Mouse (Mus musculus) midbrain, embryonic 14.5 days (tissue): Measurements from ENCODE around the gene Adtrp. TPM values are rescaled to one million over a fixed set of nuclear protein-coding genes. Genes with fewer than 3 reads are reported as not detected.

Source experiments
- ATAC-seq: fragments of 200-750 bp; cut with Nextera tagmentation; 2 replicates; pipeline ENCODE4 v1.8.0; 2017; ENCODE audit warnings: moderate number of reproducible peaks, moderate library complexity; ENCODE audit not compliant: low FRiP score, low TSS enrichment
- DNase-seq: peaks from one replicate; pipeline ENCODE4 v3.0.0-alpha.2; 2015
- H3K27ac ChIP-seq: fragments of 300-500 bp; sonication (generic); replicated peaks from 2 replicates; pipeline ENCODE4 v1.5.1; 2014; ENCODE audit warnings: mild to moderate bottlenecking, low read depth, low read length, moderate library complexity
- H3K27me3 ChIP-seq: fragments of 300-500 bp; sonication (generic); 2 replicates; pipeline ENCODE4 v1.6.1; 2014; ENCODE audit warnings: low read length, control low read depth, mixed read lengths; ENCODE audit not compliant: control insufficient read depth, insufficient read depth
- H3K36me3 ChIP-seq: fragments of 300-500 bp; sonication (generic); 2 replicates; pipeline ENCODE4 v1.6.1; 2014; ENCODE audit warnings: low read length, control low read depth; ENCODE audit not compliant: control insufficient read depth, insufficient read depth
- H3K4me1 ChIP-seq: fragments of 300-500 bp; sonication (generic); 2 replicates; pipeline ENCODE4 v1.6.1; 2014; ENCODE audit warnings: mild to moderate bottlenecking, antibody characterized with exemption, low read length, control low read depth; ENCODE audit not compliant: control insufficient read depth, insufficient read depth
- H3K4me2 ChIP-seq: fragments of 300-500 bp; sonication (generic); 2 replicates; pipeline ENCODE4 v1.6.1; 2014; ENCODE audit warnings: mild to moderate bottlenecking, low read length, moderate library complexity
- H3K4me3 ChIP-seq: fragments of 300-500 bp; sonication (generic); replicated peaks from 2 replicates; pipeline ENCODE4 v1.5.1; 2014; ENCODE audit warnings: low read depth, low read length
- H3K9ac ChIP-seq: fragments of 300-500 bp; sonication (generic); replicated peaks from 2 replicates; pipeline ENCODE4 v1.6.1; 2014; ENCODE audit warnings: mild to moderate bottlenecking, low read length, moderate library complexity
- H3K9me3 ChIP-seq: fragments of 300-500 bp; sonication (generic); 2 replicates; pipeline ENCODE4 v1.6.1; 2016; ENCODE audit warnings: low read length, control low read depth, mixed read lengths; ENCODE audit not compliant: control insufficient read depth
- WGBS: fragments of 180-500 bp; shearing (Covaris S2); extraction: QIAGEN DNeasy Blood & Tissue Kit; methylation state at CpG from one replicate; pipeline ENCODE4 v1.1.7; 2014; 5-methylcytosine and 5-hydroxymethylcytosine counted together
- polyA plus RNA-seq: library from polyadenylated mRNA; unstranded; fragments of >200 nt; fragmentation: Nextera tagmentation; extraction: Ambion mirVana; gene quantifications from 2 replicates; pipeline ENCODE4 v1.2.1, GENCODE M21; 2014

Adtrp gene
- polyA plus RNA-seq, 1 experiment from 2014 or later = not detected

GRCm38 (mm10) chr13:41872686-41873085 is 25.2 kb upstream of the Adtrp start:
- no peak overlapping the region for H3K4me3 ChIP-seq

GRCm38 (mm10) chr13:41872161-41872562 is 24.7 kb upstream of the Adtrp start:
- WGBS = 52% methylated on average over 8 of the region's 8 CpGs
- no peak for ATAC-seq

More at GRCm38 (mm10) chr13:41872686-41873085, 25.2 kb upstream of the Adtrp start:
- ATAC-seq (no peak), DNase-seq (no peak)
- H3K36me3 ChIP-seq = no peaks in the 10 kb centered on the region
- H3K9ac ChIP-seq = no peak overlapping the region
- H3K9me3 ChIP-seq = no peaks in the 10 kb centered on the region
- H3K27ac ChIP-seq = no peak overlapping the region
- no peak overlapping the region for H3K4me2 ChIP-seq
- H3K4me1 ChIP-seq = no peaks in the 10 kb centered on the region
- H3K27me3 ChIP-seq = no peaks in the 10 kb centered on the region
- WGBS = 87% methylated on average over 7 of the region's 7 CpGs

GRCm38 (mm10) chr13:41867533-41867932 is 20.0 kb upstream of the Adtrp start:
- DNase-seq (no peak), ATAC-seq (no peak)
- no peak overlapping the region for H3K4me3 ChIP-seq
- H3K9me3 ChIP-seq = no peaks in the 10 kb centered on the region
- H3K27ac ChIP-seq = no peak overlapping the region
- H3K4me1 ChIP-seq = no peaks in the 10 kb centered on the region
- no peak overlapping the region for H3K4me2 ChIP-seq
- no peaks in the 10 kb centered on the region for H3K36me3 ChIP-seq
- 74% methylated on average over 2 of the region's 2 CpGs for WGBS
- no peaks in the 10 kb centered on the region for H3K27me3 ChIP-seq
- no peak overlapping the region for H3K9ac ChIP-seq

More at GRCm38 (mm10) chr13:41872161-41872562, 24.7 kb upstream of the Adtrp start:
- Histone ChIP-seq H3K4me1 (no peaks in the 10 kb centered on the region), H3K9ac (no peak overlapping the region), H3K27me3 (no peaks in the 10 kb centered on the region), H3K4me2 (no peak overlapping the region), H3K9me3 (no peaks in the 10 kb centered on the region), H3K36me3 (no peaks in the 10 kb centered on the region), H3K27ac (no peak overlapping the region), H3K4me3 (no peak overlapping the region)
- no peak for DNase-seq

- Histone ChIP-seq H3K27me3 (no peaks in the 10 kb centered on the region), H3K27ac (no peak overlapping the region), H3K4me3 (no peak overlapping the region), H3K9ac (no peak overlapping the region), H3K4me1 (no peaks in the 10 kb centered on the region), H3K9me3 (no peaks in the 10 kb centered on the region), H3K4me2 (no peak overlapping the region), H3K36me3 (no peaks in the 10 kb centered on the region)
- 93% methylated on average over 6 of the region's 6 CpGs for WGBS
- ATAC-seq = no peak
- no peak for DNase-seq
These were observed 18.1 kb upstream of the Adtrp start for GRCm38 (mm10) chr13:41865575-41865974.

- no peak overlapping the region for H3K9ac ChIP-seq
- no peaks in the 10 kb centered on the region for H3K4me1 ChIP-seq
- H3K27me3 ChIP-seq = no peaks in the 10 kb centered on the region
- H3K4me2 ChIP-seq = no peak overlapping the region
- H3K4me3 ChIP-seq = no peak overlapping the region
- H3K9me3 ChIP-seq = no peaks in the 10 kb centered on the region
- DNase-seq = no peak
- no peaks in the 10 kb centered on the region for H3K36me3 ChIP-seq
- 74% methylated on average over 5 of the region's 5 CpGs for WGBS
- no peak overlapping the region for H3K27ac ChIP-seq
- ATAC-seq = no peak
These were observed 17.6 kb upstream of the Adtrp start for GRCm38 (mm10) chr13:41865071-41865470.

GRCm38 (mm10) chr13:41860603-41861405 is 13.3 kb upstream of the Adtrp start:
- Histone ChIP-seq H3K4me2 (no peak overlapping the region), H3K27me3 (no peaks in the 10 kb centered on the region), H3K36me3 (no peaks in the 10 kb centered on the region), H3K4me1 (no peaks in the 10 kb centered on the region), H3K9me3 (no peaks in the 10 kb centered on the region), H3K27ac (no peak overlapping the region), H3K4me3 (no peak overlapping the region), H3K9ac (no peak overlapping the region)
- DNase-seq (peak; percentile 61), ATAC-seq (no peak; the same call in 1 of the 2 replicates)
- WGBS = 76% methylated on average over 15 of the region's 15 CpGs

- Histone ChIP-seq H3K36me3 (no peaks in the 10 kb centered on the region), H3K27ac (no peak overlapping the region), H3K4me3 (no peak overlapping the region), H3K9ac (no peak overlapping the region), H3K4me2 (no peak overlapping the region), H3K4me1 (no peaks in the 10 kb centered on the region), H3K27me3 (no peaks in the 10 kb centered on the region), H3K9me3 (no peaks in the 10 kb centered on the region)
- 54% methylated on average over 13 of the region's 13 CpGs for WGBS
- DNase-seq = no peak
- ATAC-seq = no peak
These were observed 8.0 kb upstream of the Adtrp start for GRCm38 (mm10) chr13:41855206-41856185.

GRCm38 (mm10) chr13:41850727-41851378 is 3.4 kb upstream of the Adtrp start:
- 38% methylated on average over 3 of the region's 3 CpGs for WGBS
- H3K4me1 ChIP-seq = no peaks in the 10 kb centered on the region
- H3K9ac ChIP-seq = no peak overlapping the region
- H3K4me2 ChIP-seq = no peak overlapping the region
- H3K4me3 ChIP-seq = no peak overlapping the region
- H3K27me3 ChIP-seq = no peaks in the 10 kb centered on the region
- DNase-seq = peak; percentile 32
- no peak overlapping the region for H3K27ac ChIP-seq
- no peak for ATAC-seq
- no peaks in the 10 kb centered on the region for H3K9me3 ChIP-seq
- no peaks in the 10 kb centered on the region for H3K36me3 ChIP-seq
